Mouse (Mus musculus): Measurements from ENCODE around the gene Xpot.

The Xpot gene

DNA sequence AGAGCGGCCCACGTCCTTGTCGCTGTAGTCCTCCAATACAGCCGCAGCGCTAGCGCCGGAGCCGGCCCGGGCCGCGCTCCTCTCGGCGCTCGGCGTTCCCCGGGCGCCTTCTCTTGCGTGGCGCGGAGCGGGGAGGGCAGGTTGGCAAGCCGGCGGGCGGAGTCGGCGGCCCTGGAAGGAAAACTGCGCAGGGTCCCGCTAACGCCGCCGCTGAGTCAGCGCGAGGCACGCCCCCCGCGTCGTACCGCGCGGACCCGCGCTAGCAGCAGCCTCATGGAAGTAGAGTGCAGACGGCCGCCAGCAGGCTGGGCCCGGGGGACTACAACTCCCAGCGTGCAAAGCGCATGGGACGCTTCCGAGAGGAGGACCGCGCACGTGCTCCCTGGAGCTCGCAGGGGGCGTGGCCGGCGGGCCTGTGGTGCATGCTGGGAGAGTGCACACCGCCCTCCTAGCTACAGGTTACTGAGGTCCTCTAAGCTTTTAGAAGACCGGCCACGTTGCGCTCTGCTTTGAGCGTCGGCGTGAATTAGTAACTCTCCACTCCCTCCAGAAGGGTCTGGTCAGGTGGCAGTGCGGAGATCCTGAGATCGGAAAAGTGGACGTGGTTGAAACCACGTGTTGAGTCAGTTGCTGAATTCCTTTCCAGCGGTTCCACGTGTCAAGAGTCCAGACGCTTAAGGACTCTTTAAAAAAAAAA lies at the start of gene Xpot:
Gene Xpot, minus strand, starts transcription at position 147 of the 697 bp plus-strand sequence.
- peak; percentile 90 for DNase-seq (ENCODE audit: low spot score)

- no peak for DNase-seq (ENCODE audit: low spot score)
Observed at GRCm38 (mm10) chr10:121669103-121669502, 43.0 kb upstream of the Xpot start.

GRCm38 (mm10) chr10:121665631-121666145 lies 39.6 kb upstream of the Xpot start:
- DNase-seq (ENCODE audit: low spot score), result no peak

- no peak for DNase-seq (ENCODE audit: low spot score)
Observed at GRCm38 (mm10) chr10:121663599-121663998, 37.5 kb upstream of the Xpot start.

GRCm38 (mm10) chr10:121662711-121663110 lies 36.6 kb upstream of the Xpot start:
- no peak for DNase-seq (ENCODE audit: low spot score)

- no peak for DNase-seq (ENCODE audit: low spot score)
Observed at GRCm38 (mm10) chr10:121655907-121656306, 29.8 kb upstream of the Xpot start.

DNA sequence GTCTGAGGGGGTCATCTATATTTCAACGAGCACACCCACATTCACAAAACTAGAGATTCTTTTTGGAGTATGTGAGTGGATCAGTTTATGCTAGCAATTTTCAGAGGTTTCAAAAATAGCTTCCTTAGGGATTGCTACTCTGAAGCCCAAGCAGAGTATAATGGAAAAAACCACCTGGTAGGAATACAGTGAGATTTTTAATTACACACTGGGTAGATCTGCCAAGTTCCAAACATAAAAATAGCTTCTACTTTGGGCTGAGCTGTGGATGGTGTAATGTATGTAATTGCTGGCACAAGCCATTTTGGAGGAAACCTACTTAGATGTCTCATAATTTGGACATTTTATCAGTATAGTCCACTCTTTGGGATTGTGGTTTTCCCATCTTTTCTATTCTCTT lies 26.9 kb upstream of the Xpot start:
- DNase-seq (ENCODE audit: low spot score), result no peak

- no peak for DNase-seq (ENCODE audit: low spot score)
Observed at GRCm38 (mm10) chr10:121646294-121646693, 20.2 kb upstream of the Xpot start.

DNA sequence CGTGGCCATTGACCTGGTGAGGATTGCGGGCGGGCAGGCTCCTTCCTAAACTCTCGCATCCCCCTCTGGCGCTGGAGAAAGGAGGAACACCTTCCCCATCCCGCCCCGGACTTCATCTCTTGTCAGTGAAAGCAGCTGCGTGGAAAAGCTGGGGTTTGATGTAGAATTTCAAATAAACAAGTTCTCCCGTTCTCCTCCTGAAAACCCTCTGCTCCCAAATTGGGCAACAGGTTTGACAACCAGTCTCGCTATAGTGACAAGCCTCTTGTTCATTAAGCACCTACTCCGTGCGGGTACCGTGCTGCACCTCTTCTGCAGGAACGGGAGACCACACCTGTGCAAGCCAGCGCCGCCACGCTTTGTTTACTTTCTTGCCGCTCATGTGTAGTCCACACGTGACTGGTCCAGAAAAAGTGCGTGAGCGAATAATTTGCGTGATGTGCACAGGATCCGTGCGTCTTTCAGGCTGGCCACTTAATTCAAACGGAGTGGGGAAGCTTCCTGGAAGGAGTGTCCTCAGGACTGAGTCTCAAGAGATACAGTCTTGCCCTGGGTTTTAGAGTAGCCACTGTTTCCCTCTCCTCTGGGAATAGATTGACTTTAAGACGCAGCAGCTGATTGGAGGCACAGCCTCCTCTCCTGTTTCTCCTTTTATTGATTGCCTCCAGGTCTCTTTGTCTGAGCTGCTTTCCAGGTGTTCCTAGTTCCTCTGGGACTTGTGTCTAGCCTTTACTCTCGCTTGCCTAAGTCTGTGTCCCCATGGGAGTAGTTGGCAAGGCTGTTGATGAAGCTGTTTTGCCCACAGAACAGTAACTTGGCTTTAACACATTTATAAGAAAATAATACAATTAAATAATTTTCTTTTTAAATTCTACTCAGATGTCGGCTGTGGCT lies 16.2 kb upstream of the Xpot start:
- DNase-seq (ENCODE audit: low spot score), result no peak

DNA sequence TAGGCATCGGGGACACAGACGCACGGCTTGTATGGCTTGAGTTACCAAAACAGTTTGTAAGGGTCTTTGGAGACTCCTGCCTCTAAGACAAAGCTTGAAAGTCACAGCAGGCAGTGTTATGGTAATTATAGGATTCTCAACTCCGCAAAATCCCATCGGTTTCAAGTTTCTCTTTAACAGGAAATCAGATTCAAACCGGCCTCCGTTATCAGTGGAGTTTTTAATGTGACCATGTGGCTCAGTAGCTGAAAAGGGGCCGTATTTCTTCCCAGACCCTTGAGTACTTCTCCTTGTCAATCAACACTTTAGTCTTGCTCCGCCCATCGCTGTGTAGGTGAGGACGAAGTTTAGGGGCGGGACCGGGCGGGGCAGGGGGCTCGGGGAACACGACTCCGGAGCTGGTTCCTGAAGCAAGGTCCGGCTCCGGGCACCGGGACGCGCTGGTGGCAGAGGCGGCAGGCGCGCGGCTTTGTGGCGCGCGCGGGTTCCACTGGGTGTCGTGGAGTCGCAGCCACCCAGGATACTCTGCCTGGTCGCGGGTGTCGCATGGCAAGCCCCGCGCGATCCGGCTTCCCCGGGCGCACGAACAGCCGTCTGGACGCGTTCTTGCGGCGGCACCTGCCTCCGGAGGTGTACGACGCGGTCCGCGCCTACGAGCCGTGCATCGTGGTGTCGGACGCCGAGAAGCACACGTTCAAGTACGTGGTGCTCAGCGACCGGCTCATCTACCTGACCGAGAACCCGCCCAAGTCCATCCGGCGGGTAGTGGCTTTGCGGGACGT lies 15.3 kb upstream of the Xpot start, which contains the start of gene D930020B18Rik:
Gene D930020B18Rik, plus strand, starts transcription at position 317 of the 782 bp plus-strand sequence.
- no peak for DNase-seq (ENCODE audit: low spot score)

DNA sequence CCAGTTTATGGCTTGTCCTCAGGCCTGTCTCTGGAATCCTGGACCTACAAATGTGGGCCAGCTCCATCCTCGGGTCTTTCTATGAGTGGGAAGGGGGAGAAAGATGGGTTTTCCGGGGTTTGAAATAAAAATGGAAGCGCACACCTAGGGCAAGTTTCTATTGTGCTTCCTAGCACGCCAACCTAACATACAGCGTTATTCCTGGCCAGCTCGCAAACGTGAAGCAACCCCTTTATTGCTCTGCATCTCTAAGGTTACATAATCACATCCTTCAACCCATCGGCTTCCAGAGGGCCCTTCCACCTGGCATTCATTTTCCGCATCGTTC lies 14.8 kb upstream of the Xpot start:
- DNase-seq (ENCODE audit: low spot score), result no peak

GRCm38 (mm10) chr10:121640150-121640930 lies 14.2 kb upstream of the Xpot start:
- DNase-seq (ENCODE audit: low spot score), result no peak

DNA sequence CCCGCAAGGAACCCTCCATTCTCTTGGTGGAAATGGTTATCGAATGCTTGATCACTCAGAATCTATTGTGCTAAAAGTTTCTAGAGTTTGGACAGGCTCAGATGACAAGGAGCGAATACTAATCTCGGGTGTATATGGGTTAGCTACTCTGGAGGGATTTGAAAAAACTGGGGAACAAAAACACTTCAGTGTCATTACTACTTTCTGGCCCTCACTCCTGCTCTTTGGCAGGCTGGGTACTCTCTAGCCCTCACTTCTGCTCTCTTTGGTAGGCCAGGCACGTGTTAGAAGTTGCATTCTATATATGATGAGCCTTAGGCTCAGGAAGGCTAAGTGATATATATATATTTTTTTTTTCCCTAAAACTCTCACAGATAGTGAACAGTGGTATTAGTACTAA lies 13.4 kb upstream of the Xpot start:
- DNase-seq (ENCODE audit: low spot score), result no peak

DNA sequence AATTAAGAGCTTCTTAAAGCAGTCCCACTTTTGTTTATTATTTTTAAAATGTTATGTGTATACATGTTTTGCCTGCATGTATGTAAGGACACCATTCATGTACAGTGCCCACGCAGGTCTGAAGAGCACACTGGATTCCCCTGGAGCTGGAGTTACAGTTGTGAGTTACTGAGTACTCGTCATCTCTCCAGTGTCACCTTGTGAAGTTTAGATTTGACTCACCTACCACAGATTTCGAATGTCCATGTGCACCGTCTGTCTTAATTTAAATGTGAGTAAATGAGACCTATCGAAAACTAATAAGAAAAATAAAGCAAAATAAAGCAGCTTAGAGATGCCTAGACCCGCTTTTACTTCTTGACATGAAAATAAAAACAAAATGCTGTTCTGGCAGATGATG lies 10.1 kb upstream of the Xpot start:
- no peak for DNase-seq (ENCODE audit: low spot score)

DNA sequence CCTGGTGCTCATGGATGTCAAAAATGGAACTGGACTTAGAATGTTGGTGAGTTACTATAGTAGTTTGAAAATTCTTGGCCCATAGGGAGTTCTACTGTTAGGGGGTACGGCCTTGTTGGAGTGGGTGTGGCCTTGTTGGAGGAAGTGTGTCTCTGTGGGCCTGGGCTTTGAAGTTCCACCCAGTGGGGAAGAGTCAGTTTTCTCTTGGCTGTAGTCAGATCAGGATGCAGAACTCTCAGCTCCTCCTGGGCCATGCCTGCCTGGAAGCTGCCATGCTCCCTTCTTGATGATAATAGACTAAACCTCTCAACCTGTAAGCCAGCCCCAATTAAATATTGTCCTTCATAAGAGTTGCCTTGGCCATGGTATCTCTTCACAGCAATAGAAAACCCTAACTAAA lies 8.0 kb upstream of the Xpot start:
- no peak for DNase-seq (ENCODE audit: low spot score)

DNA sequence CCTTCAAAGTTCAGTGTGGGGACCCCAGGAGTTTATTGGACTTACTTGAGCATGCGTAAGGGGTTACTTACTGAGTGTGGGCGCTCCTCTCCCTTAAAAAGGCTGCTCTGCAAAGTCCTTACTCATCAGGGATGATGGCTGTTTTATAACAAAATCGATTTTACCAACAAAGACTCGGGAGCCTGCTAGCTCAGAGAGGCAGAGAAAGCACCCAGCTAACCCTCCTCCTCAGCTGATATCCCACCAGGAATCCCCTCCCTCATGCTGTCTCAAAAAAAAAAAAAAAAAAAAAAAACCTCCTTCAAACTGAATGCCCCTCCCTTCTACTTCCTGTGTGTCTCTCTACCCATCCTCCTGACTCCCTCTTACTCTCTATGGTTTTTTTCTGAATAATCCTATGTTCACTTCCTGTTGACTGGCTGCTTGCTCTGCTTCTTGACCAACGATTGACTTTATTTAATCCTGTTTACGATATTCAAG lies 2.5 kb upstream of the Xpot start:
- DNase-seq (ENCODE audit: low spot score), result no peak

- no peak for DNase-seq (ENCODE audit: low spot score)
Observed at GRCm38 (mm10) chr10:121627216-121627852, 1.2 kb upstream of the Xpot start.

- DNase-seq (ENCODE audit: low spot score), result peak; percentile 23
Observed at GRCm38 (mm10) chr10:121625407-121626185, 536 bp downstream of the Xpot start.

GRCm38 (mm10) chr10:121625006-121625405 lies 1.1 kb downstream of the Xpot start:
- no peak for DNase-seq (ENCODE audit: low spot score)

DNA sequence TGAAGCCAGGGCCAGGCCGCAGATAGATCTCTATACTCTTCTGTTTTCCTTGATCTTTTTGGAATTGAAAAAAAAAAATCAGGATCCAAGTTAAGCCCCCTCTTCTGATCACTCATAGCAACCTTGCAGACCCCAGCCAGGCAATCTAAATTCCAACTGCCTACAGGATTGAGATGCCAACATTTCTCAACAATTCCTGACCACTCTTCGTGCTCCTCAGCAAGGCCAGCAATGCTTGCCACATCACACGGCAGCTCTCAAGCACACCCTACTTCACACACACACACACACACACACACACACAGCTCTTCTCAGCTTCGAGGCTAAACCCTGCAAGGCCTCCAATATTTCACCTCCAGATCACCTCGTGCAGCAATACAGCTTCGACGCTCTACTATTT lies 2.5 kb downstream of the Xpot start:
- no peak for DNase-seq (ENCODE audit: low spot score)

All from urinary bladder, postnatal 10 days (tissue).